Comparison of ENCODE assay signal across 8 mouse cellular contexts in genomic region chr19:5956685-5957084, GRCm38 (mm10). TPM values are rescaled to one million over a fixed set of nuclear protein-coding genes. Genes with fewer than 3 reads are reported as not detected.
A peak's percentile ranks its signal among the peaks of the same experiment; 100 is the strongest.
DNase-seq lines count a peak whose midpoint lies in the region; ATAC-seq lines count a peak whose summit lies in the region.

No protein-coding gene starts in this region.

- ATAC-seq in erythroid progenitor cell, adult 5-6 weeks (replicated peaks; ENCODE audit: low FRiP score, poor library complexity, severe bottlenecking), result peak; percentile 78

- intact Hi-C loops in heart, postnatal 25 days (cut with DNase I), result loop anchor here (1.0 to 2.0 kb wide), 2 partner anchors 32 to 164 kb away; partner anchors contain the start of gene Cdc42ep2

- DNase-seq in Muller cell, postnatal 12 days (ENCODE audit: inconsistent ontology term), result peak; percentile 74
- peak; percentile 77 for DNase-seq in c-Kit-negative CD71-positive TER-119-positive erythroid progenitor cells, embryonic 14.5 days (ENCODE audit: low read depth, low spot score)
- peak; percentile 71 for DNase-seq in heart, postnatal 25 days (ENCODE audit: low spot score)
- DNase-seq in layer of hippocampus, adult 9-11 months, result peak; percentile 46
- peak; percentile 90 for DNase-seq in lung, postnatal 10 days
- DNase-seq in right cerebral cortex, postnatal 4 days, result peak; percentile 73
- DNase-seq in urinary bladder, postnatal 4 days (ENCODE audit: low spot score in 2 of 2), result peak; percentile 75 to 84

RNA-seq across cellular contexts. Expression of gene Pola2, which starts 7.3 kb away (rescaled TPM):
- 64.9 and 72.5 TPM in 2 replicates for total RNA-seq in erythroid progenitor cell, adult 5-6 weeks (2015; ENCODE audit: low replicate concordance)
- total RNA-seq in erythroid progenitor cell, adult 5-6 weeks (2017; ENCODE audit: low replicate concordance), result 55.1 and 71.9 TPM in 2 replicates
- total RNA-seq in heart, postnatal 25 days (2021), result 10 to 100 TPM in 1 of 2 experiments, 1 to 10 TPM in 1; 8.9 to 11.2 TPM

RNA-seq across cellular contexts. Expression of gene Slc22a20, which starts 29.3 kb away (rescaled TPM):
- not detected in 2 replicates for total RNA-seq in erythroid progenitor cell, adult 5-6 weeks (2015; ENCODE audit: low replicate concordance)
- total RNA-seq in erythroid progenitor cell, adult 5-6 weeks (2017; ENCODE audit: low replicate concordance), result not detected in 2 replicates
- total RNA-seq in heart, postnatal 25 days (2021), result not detected

RNA-seq across cellular contexts. Expression of gene Cdc42ep2, which starts 32.1 kb away (rescaled TPM):
- 0.72 TPM in 1 of 2 replicates, not detected in the other for total RNA-seq in erythroid progenitor cell, adult 5-6 weeks (2015; ENCODE audit: low replicate concordance)
- total RNA-seq in erythroid progenitor cell, adult 5-6 weeks (2017; ENCODE audit: low replicate concordance), result not detected in 2 replicates
- total RNA-seq in heart, postnatal 25 days (2021), result 1 to 10 TPM; 9.1 to 9.8 TPM

RNA-seq across cellular contexts. Expression of gene Dpf2, which starts 43.9 kb away (rescaled TPM):
- total RNA-seq in erythroid progenitor cell, adult 5-6 weeks (2015; ENCODE audit: low replicate concordance), result 25.9 and 71.7 TPM in 2 replicates
- total RNA-seq in erythroid progenitor cell, adult 5-6 weeks (2017; ENCODE audit: low replicate concordance), result 43.9 and 168 TPM in 2 replicates
- 10 to 100 TPM; 87.4 to 96.1 TPM for total RNA-seq in heart, postnatal 25 days (2021)

RNA-seq across cellular contexts. Expression of gene Capn1, which starts 59.0 kb away (rescaled TPM):
- 38.1 and 49.7 TPM in 2 replicates for total RNA-seq in erythroid progenitor cell, adult 5-6 weeks (2015; ENCODE audit: low replicate concordance)
- total RNA-seq in erythroid progenitor cell, adult 5-6 weeks (2017; ENCODE audit: low replicate concordance), result 63.8 and 64.3 TPM in 2 replicates
- 10 to 100 TPM; 27.5 to 32.8 TPM for total RNA-seq in heart, postnatal 25 days (2021)

Comparison
In these comparisons a context has a peak if more than half of its experiments do, and no peak if none do; other contexts are left out.
1. Peak in every context shown above with its lines: DNase-seq and ATAC-seq.
2. RNA of gene Pola2, which starts 7.3 kb away (total RNA-seq): 55.1 to 72.5 TPM in erythroid progenitor cell, adult 5-6 weeks; 8.9 to 11.2 TPM in heart, postnatal 25 days; every median in the first group is over 4 times any median in the second.
3. RNA of gene Cdc42ep2, which starts 32.1 kb away (total RNA-seq): 9.1 to 9.8 TPM in heart, postnatal 25 days; 0.72 TPM in erythroid progenitor cell, adult 5-6 weeks; every median in the first group is over 4 times any median in the second.